Mouse (Mus musculus) lung, adult 2 months (tissue): ENCODE data around the gene Fez1.

ENCODE experiments used
- CTCF ChIP-seq: fragments of 200-500 bp; IDR thresholded peaks from 2 replicates; pipeline ENCODE4 v1.5.1; 2011; ENCODE audit warnings: mild to moderate bottlenecking, low read length, control low read depth; ENCODE audit not compliant: insufficient read depth
- POLR2A ChIP-seq: fragments of 200-500 bp; IDR thresholded peaks from 2 replicates; pipeline ENCODE4 v1.6.1; 2011; ENCODE audit warnings: low read depth, mild to moderate bottlenecking, control low read depth, low read length, borderline replicate concordance; ENCODE audit errors: extremely low read depth

GRCm38 (mm10) chr9:36801961-36802360 is 19.7 kb upstream of the Fez1 start:
- TF ChIP-seq POLR2A (no peak), CTCF (no peak)
